Mouse (Mus musculus) right cerebral cortex, postnatal 36 days (tissue): ENCODE data around the gene Pigz.

Experiments
- DNase-seq, 2 experiments: peaks; one replicate each; pipeline ENCODE4 v3.0.0; 2022; ENCODE audit warnings: low spot score in 2 of 2, mixed read lengths in 1 of 2

Gene Pigz

DNA sequence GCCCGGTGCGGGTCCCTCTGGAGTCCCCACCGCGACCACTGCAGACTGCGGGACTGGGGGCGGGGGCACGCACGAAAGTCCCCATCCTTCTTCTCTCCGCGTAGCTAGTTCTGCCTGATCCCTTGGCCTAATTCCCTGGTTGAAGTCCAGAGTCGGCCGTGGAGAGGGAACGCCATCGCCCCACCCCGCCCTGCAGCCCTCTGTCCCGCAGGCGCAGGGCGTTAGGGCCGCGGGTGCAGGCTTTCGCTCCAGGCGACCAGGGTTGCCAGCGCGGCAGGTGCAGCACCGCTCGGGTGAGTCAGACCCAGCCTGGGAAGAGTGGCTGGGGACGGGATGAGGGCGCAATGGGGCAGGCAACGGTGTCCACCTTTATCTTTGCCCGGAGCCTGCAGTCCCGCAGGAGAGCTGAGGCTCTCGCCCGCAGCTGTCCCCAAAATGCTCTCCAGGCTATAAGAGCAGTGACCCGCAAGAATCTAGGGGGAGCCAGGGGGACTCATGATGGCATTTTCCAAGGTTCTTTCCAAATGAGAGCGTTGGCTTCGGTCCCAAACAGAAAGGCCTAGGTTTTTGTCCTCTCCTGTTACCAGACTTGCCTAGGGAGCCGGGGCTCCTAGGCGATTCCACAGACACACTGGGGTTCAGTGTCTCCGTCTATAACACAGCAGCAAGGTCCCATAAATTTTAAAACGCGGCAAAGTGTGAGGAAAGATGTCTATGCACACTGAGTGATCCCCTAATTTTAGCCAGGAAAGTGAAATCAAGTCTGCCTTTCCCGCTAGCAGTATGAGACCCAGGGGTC, at the start of gene Pigz:
Gene Pigz (plus strand): TSS at position 101 of the 799 bp plus-strand sequence.
- DNase-seq: no peak

DNA sequence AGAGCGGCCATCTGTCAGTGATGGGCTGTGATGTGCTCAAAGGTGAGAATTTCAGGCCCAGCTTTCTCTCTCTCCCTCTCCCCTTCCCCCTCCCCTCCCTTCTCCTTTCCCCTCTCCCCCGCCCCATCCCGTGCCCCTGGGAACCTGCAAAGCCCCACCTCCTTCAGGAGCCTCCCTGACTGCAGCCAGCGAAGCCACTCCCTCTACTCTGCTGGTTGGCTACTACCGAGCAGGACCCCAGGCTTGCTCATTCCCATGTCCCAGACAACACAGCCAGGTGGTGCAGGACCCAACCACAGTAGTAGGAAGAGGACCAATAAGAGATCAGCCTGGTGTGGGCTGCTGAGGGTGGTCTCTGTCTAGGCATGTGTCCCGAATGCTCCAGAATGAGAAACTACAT, 49.7 kb upstream of the Pigz start:
- no peak for DNase-seq

DNA sequence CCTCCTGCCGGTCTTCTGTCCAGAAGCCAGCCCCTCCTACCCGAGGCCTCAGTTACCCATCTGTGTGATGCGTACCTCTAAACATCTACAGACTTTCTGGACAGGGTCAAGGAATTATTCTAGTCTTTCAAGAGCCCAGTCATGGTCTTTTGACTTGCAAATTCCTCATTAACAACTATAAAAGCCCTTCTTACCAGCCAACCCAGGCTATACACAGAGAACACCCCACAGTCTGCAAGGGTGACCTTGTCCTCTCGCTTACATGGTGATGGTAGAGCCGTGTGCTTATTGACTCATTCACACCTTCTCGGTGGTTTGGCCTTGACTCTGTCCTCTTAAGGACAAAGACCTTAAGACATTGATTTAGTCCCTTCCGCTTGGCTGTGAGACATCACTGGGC, 42.7 kb upstream of the Pigz start:
- DNase-seq: no peak

DNA sequence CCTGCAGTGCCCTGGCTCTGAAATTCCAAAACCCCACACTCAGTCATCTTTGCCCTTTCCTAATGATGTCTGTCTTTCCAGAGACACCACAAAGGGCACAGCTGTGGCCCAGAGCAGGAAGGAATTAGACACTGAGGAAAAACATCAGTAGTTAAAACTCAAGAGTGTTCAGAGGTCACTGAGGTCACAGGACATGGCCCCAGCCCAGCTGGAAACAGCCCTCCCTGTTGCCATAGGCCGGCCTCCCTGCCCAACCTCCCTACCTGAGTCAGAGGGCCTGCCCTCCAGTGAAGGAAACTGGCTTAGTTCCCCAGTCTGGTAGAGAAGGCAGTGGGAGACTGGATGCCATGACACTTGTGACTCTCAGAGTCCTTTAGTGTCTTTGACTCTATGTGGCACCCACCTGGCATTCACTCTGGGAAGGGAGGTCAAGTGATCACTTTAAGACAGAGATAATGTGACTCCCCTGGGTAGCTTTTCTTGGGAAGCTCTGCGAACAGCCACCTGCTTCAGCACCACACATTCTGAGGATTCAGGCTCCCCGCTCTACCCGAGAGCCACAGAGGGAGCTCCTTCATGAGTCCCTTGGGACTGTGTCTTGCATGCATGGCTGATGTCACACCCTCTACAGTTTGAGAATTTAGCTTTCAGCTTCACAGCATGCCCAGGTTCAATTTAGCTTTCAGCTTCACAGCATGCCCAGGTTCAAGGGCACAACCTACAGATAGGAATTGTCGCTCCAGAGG, 40.1 kb upstream of the Pigz start:
- DNase-seq: no peak

DNA sequence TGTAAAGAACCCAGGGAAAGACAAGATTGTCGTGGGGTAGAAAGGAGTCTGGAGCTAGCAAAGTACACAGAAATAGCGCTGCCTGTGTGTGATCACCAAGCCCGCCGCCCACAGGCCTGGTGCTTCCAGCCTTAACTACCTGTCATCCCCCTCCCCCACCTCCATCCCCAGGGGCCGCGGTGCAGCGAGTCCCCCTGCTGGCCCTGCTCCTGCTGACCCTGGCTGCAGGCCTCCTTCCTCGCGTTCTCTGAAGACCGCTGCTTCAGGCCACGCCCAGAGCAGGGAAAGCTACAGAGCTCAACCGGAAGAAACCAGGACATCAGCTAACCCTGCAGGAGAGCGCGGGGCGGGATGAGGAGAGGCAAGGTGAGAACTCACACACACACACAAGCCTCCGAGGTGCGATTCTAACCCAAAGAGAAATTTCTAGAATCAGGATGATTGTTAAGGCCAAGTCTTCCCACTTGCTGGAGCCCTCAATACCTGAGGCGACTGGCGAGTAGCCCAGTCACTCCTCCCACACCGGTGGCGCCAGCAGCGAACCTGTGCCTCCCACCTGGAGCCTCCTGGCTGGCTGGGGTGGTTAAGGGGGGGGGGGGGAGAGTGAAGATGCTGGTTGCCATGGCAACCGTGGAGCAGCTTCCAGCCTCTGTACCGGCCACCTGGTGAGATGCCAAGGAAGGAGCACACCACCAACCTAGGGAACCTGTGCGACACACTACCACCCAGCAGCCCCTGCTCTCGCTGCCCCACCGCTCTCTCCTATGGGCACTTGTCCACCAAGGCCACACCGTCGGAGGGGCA, 36.5 kb upstream of the Pigz start:
- peak; percentile 76 to 86 for DNase-seq

DNA sequence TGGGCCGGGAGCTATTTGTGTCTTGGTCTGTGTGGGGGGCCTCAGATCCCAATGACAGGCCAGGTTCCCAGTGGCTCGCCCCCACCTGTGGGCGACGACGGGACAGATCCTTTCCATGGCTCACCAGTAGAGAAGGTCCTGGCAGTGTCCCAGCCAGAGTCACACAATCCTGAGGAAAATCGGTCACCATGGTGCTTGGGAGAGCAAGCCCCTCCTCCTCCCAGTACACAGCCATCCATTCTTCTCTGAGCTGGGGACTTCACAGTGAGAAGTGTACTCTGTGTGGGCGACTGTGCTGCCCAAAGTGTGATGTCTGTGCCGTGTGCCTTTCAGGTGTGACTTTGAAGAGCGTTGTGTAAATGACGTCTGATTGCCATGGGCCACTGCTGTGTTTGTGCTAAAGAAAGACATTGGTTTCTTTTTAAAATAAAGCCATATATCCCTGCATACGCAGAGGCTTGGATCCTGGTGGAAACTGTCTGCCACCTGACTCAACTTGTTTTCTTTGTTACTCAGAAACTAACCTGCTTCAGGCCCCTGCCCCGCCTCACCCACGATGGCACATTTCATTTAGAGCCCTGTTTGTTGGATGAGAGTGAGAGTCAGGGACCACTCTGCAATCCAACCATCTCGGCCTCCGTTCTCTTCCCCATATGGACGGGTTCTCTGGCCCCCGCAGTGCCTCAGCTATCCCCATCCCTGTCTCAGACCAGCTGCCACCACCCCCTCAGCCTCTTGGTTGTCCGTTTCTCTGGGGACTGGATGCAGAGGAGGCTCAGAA, 34.9 kb upstream of the Pigz start:
- peak; percentile 92 to 95 for DNase-seq

DNA sequence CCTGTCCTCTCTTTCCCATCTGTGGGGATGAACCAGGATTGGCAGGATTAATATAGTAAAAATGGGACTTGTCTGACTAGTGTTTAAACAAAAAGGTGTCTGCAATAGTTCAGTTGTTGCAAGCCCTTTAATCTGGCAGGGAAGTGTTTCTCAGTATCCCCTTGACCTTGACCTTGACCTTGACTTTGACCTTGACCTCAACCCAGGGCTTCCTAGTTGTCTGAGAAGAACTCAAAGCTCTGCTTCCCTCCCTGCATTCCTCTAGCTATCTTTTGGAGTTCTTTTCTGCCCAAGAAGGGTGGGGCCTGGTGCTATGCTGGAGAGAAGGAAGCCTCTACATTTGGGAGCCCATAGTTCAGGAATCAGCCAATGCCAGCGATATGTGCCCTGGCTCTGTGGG, 31.8 kb upstream of the Pigz start:
- DNase-seq: no peak

DNA sequence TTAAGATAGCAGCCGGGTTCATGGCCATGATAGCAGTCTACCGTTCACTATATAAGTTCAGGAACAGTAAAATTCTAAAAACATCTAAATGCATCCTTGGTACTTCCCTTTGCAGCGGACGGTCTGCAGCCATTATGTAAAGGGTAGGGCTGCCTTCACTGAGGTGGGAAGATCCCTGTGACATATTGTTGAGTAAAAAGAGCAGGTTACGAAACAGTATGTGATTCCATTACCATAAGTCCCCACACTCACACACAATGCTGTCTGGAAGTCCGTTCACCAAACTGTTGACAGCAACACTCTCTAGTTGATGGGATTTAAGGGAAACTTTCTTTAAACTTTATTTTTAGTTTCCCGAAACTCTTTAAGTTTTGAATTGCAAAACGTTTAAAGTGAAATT, 30.4 kb upstream of the Pigz start:
- DNase-seq: no peak

DNA sequence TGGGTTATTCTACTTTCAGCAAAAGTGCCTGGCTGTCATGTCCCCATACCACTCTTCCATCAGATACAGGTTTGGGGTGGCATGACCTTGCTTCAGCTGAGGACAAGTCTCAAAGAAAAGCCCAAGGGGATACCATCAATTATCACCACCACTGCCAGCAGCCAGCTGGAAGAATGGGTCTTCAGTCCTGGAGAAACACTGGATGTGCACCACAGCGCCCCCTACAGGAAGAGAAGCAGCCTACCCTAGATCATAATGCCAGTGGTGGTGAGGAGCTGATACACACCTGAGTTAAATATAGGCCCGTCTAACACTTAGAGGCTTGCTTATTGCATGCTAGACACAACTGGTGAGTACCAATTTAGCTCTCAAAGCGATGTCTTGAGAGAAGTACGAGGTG, 28.3 kb upstream of the Pigz start:
- no peak for DNase-seq

DNA sequence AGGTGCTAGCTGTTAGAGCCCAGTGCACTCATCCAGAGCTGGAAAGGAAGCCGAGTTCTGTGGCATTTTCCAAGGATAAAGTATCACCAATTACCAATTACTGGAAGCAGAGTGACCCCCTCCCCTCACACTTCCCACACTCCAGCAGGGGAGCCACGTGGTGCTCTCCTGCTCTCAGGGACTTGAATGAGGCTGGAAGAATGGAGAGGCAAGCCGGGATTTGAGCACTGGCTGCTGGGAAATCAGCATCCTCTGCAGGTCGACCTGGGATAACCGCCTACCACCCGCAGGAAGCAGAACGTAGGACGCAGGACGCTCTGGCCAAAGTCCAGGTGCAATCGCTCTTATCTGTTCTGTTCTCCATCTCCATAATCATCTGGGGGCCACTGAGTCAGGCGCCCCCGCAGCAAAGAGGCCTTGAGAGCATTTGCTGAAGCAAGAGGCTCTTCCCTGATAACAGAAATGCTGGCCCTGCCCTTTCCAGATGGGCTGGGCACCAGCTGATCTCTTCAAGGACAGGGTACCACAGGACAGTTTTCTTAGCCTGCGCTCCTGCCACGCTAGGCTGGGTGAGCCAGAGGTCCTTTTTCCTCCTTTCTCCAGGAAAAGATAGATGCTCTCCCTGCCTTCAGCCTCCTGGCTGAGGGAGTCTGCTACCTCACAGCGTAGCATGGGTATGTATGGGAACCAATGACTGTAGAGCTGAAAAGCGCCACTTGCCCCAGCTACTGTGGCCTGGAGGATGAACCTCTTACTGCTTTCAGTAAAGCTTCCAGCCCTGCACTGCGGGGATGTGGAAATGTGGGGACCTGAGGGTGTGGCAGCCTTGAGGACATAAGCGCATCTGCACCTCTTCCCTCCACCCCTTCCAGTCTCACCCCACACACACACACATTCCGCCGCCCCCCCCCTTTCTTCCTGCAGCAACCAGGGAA, 27.5 kb upstream of the Pigz start:
- no peak for DNase-seq

DNA sequence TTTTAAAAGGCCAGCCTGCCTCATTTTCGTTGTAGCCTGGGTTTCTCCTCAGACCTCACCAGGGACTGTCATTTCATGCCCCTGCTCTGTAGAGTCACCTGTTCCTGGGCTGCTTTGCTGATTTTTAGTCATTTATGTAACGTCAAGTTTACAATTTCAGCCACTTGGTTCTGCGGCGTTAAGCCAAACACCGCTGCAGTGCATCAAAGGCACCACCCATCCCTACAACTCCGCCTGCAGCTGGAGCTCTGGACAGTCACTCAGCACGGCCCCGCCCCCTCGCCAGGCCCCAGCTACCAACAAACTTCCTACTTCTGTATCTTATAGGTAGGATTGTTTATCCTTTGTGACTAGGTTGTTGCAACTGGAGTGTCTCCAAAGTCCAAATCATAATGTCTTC, 26.8 kb upstream of the Pigz start:
- no peak for DNase-seq

DNA sequence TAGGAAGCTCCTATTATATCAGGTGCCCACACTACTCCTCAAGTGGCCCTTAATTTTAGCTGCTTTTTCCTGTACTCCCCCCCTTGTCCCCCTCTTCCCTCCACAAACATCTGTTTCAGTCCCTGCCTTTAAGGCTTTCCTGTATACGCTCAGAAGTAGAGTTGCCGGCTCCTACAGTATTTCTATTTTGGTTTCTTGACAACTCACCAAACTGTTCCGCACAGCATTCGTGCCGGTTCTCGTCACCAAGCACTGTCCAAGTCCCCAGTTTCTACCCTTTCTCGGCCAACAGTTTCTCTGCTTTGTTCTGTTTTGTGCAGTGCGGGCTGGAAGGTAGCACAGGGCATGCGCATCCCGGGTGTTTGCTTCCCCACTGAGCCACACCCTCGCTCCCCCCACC, 24.7 kb upstream of the Pigz start:
- DNase-seq: peak; percentile 63 to 75

DNA sequence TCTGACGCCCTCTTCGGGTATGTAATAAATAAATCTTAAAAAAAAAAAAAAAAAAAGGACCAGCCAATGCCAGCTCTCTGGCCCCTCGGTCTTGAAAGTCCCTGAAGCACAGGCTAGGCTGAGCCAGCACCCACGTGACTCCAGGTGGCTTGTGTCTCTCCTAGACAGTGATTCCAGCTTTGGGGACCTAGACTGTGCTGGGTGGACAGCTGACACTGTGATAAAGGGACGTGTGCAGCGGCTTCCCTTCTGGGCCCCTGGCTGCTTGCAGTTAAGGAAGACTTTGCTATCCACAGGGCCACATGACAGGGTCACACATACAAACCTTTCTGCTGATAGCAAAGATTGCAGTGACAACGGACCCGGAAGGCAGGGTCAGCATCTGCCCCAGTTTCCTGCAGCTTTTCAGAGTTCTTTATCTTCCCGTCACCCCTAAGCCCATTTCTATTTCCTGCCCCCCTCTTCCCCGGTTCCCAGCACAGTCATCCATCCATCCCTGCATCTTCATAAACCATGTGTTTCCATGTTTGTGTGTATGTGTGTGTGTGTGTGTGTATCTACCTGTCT, 23.3 kb upstream of the Pigz start:
- DNase-seq: no peak

DNA sequence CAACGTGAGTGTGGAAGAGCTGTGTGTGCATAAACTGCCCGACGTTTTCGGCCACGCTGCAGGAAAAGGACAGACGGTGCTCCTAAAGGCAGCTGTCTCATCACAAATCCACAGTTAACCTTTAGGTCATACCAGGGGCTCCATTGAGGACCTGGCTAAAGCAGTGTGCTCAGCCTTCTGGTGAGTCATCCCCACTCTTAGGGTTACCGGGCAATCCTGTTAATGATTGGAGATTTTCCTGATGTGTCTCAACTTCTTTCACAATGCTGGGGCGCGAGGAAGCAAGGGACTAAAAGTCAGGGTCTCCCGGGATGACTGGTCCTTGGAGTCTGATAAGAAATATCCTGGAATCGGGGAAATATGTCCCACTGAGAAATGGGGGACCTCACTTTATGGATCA, 15.9 kb upstream of the Pigz start:
- DNase-seq: no peak

DNA sequence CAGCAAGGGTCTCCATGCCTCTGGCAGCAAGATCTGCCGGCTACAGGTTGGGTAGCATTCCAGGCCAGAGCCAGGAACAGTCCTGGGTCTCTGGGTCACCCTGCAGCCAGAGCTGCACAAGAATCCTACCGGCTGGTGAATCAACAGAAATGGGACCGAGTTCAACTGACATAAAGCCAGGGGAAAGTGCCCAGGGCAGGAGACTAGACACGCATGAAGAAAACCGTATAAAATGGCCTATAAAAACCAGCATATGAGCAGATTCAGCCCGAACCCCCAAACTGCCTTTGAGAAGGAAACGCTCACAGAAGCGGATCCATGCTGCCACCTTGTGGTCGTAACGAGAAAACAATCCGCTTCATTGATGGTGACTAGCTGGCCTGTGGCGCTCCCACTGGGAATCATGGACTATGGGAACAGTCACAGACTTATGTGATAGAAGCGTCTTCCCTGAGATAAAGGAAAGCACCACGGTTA, 15.4 kb upstream of the Pigz start:
- DNase-seq: peak; percentile 76 to 80

DNA sequence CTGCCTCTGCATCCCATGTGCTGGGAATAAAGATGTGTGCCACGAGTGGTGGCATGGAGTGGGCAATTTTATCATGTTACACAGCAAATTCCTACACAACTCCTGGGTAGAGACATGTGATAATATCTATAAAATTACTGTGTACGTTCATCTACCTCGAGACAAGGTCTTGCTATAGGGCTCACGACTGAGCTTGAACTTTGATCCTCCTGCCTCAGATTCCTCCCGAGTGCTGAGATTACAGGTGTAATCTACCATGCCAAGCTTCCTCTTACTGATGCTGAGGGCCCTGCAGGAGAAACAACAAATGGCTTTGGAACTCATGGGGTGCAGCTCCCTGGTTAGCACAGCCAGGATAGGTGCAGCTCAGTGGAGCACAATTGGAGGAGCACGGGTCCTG, 9.3 kb upstream of the Pigz start:
- DNase-seq: no peak

DNA sequence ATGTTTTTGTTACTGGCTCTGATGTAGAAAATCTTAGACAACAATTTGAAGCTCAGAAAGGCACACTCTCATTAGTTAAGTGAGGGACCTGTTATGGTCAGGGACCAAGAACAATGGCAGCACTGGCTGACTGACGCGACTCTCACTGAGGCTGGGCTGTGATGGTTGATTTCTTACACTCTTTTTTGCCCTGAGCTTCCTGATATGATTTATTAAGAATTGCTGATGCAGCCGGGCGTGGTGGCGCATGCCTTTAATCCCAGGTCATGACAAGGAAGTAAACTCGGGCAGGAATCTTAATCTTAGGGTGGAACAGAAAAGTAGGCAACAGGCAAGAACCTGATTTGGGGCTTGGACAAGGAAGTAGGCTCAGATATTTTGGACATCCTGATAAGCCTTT, 7.6 kb upstream of the Pigz start:
- DNase-seq: no peak

DNA sequence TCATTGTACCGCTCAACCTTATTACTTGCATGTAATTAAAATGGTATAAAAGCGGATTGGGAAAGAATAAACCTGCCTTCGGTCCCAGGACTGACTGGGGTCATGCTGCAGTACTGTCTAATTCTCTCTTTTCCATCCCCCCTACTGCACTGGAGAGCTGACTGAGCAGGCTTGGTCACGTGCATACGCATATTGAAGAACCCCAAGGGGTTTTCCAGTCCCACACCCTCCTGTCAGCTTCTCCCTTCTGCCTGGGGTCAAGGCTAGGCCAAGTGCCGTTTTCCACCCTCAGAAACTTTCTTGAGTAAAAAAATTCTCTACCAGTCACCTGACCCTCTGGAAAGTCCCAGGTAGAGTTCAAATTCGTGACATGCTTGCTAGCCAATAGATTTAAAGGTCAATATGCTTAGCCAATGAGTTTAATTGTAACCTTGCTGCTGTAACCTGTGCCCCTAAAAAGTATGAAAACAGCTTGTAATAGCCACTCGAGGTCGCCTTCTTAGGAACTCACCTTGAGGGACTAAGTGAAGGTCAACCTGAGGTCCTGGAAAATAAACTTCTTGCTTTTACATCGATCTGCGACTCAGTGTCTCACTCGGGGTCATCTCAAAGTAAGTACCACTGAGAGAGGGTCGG, 7.0 kb upstream of the Pigz start:
- no peak for DNase-seq

DNA sequence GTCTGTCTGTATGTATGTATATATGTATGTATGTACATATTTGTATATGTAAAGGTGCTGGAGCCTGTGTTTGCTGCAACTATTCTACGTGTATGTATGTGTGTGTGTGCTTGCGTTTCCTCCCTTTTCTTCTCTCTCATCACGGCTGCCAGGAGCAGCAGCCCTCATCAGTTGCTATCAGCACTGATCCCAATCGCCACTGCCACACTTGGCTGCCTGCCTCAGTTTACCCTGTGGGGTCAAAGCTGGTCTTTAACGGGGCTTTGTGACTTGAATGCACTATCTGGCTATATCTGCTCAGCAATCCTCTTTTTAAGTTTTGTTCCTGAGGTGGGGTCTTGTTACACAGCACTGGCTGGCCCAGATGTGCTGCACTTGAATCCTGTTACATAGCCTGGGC, 6.2 kb upstream of the Pigz start:
- no peak for DNase-seq

DNA sequence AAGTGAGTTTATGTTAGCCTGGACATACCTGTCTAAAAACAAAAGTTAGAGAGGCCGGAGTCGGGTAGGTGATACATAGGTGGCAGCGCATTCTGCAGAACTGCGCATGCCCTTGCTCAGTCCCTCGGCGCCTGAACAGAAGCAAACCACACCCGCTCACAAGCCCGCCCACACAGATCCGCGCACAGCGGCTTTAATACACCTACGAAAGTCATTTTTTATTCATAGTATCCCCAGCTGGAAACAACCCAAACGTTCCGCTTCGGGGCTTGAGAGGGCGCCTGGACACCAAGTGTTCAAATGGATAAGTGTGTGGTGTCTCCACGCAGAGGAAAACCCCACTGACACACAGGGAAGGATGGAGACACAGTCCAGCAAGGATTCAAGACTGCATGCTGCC, 2.3 kb upstream of the Pigz start:
- DNase-seq: no peak
